Mouse (Mus musculus): ENCODE results near the gene Dapk2. TPM values are rescaled to one million over a fixed set of nuclear protein-coding genes. Genes with fewer than 3 reads are reported as not detected.

Gene Dapk2
- total RNA-seq, 2 experiments from 2014 or later: 7.6 to 9.7 TPM

- no peak for DNase-seq (ENCODE audit: low spot score in 2 of 2)
Observed at GRCm38 (mm10) chr9:66306414-66306813, 148.4 kb downstream of the Dapk2 start.

- DNase-seq (ENCODE audit: low spot score in 2 of 2): peak in 1 of 2 experiments; percentile 37
Observed at GRCm38 (mm10) chr9:66307341-66307740, 149.3 kb downstream of the Dapk2 start.

GRCm38 (mm10) chr9:66308741-66309140 lies 150.7 kb downstream of the Dapk2 start:
- DNase-seq (ENCODE audit: low spot score in 2 of 2): no peak

- no peak for DNase-seq (ENCODE audit: low spot score in 2 of 2)
Observed at GRCm38 (mm10) chr9:66311458-66311857, 153.4 kb downstream of the Dapk2 start.

GRCm38 (mm10) chr9:66316603-66317002 lies 158.6 kb downstream of the Dapk2 start:
- no peak for DNase-seq (ENCODE audit: low spot score in 2 of 2)

Other genes with a start within 250 kb of the Dapk2 start
- 10 to 100 TPM; 40.0 to 40.7 TPM for gene Trip4, start 249.4 kb upstream of the Dapk2 start, total RNA-seq (2021)
- gene Csnk1g1, start 249.3 kb upstream of the Dapk2 start, total RNA-seq (2021): 10 to 100 TPM; 30.3 to 33.1 TPM
- gene Ppib, start 98.0 kb upstream of the Dapk2 start, total RNA-seq (2021): 100 to 1,000 TPM; 441 to 449 TPM
- gene Snx22, start 88.5 kb upstream of the Dapk2 start, total RNA-seq (2021): 1 to 10 TPM; 1.3 to 2.9 TPM
- gene Snx1, start 31.6 kb upstream of the Dapk2 start, total RNA-seq (2021): 100 to 1,000 TPM; 107 to 111 TPM
- gene Ciao2a, start 31.6 kb upstream of the Dapk2 start, total RNA-seq (2021): 100 to 1,000 TPM; 103 TPM
- gene Herc1, start 192.2 kb downstream of the Dapk2 start, total RNA-seq (2021): 10 to 100 TPM; 43.3 to 51.3 TPM

Data from adrenal gland, postnatal 4 days (tissue).